Mouse (Mus musculus): ENCODE measurements around the gene Metap1. TPM values are rescaled to one million over a fixed set of nuclear protein-coding genes. Genes with fewer than 3 reads are reported as not detected.
A peak's percentile ranks its signal among the peaks of the same experiment; 100 is the strongest.

Gene Metap1
- total and polyA plus RNA-seq, 3 experiments: 57.4 to 96.3 (median 71.0) TPM

- H3K27ac ChIP-seq (ENCODE audit: control insufficient read depth, low read depth, low read length): no peak overlapping the region
- H3K36me3 ChIP-seq (ENCODE audit: control insufficient read depth in 1 of 2, insufficient read depth in 2 of 2, low read length in 2 of 2): peaks cover 0 to 42% of the 10 kb centered on the region in 2 experiments; a peak in 2 of 4 replicates
- H3K4me3 ChIP-seq (ENCODE audit: control insufficient read depth in 1 of 2, insufficient read depth in 1 of 2, low read depth in 2 of 2, low read length in 2 of 2): no peak overlapping the region
- no peaks in the 10 kb centered on the region for H3K4me1 ChIP-seq (ENCODE audit: control insufficient read depth in 1 of 2, insufficient read depth in 2 of 2, low read length in 2 of 2)
- no peak for DNase-seq (ENCODE audit: low read depth, low spot score)
- TF ChIP-seq GATA1 (IDR thresholded peaks at IDR 0.05; ENCODE audit: low read depth, low read length): no peak
- no peak for TF ChIP-seq USF2 (IDR thresholded peaks at IDR 0.05; ENCODE audit: borderline replicate concordance in 1 of 2, insufficient read depth in 1 of 2, low read depth in 1 of 2, low read length in 2 of 2)
- no peak for TF ChIP-seq HCFC1 (IDR thresholded peaks at IDR 0.05; ENCODE audit: low read depth, low read length)
- TF ChIP-seq USF1 (IDR thresholded peaks at IDR 0.05; ENCODE audit: low read depth, low read length): no peak
- no peaks in the 10 kb centered on the region for H3K9me3 ChIP-seq (replicated peaks; ENCODE audit: insufficient read depth, low read length)
- no peaks in the 10 kb centered on the region for H3K27me3 ChIP-seq (ENCODE audit: control insufficient read depth in 1 of 2, insufficient read depth in 2 of 2, low read length in 2 of 2)
- no peak overlapping the region for H3K9ac ChIP-seq (ENCODE audit: control insufficient read depth, low read depth, low read length, poor library complexity, severe bottlenecking)
- H3K79me2 ChIP-seq (ENCODE audit: control insufficient read depth, insufficient read depth, low read length, poor library complexity): no peaks in the 10 kb centered on the region
Measured at GRCm38 (mm10) chr3:138461832-138462231, 27.5 kb downstream of the Metap1 start.

- no peaks in the 10 kb centered on the region for H3K27me3 ChIP-seq (ENCODE audit: control insufficient read depth in 1 of 2, insufficient read depth in 2 of 2, low read length in 2 of 2)
- H3K36me3 ChIP-seq (ENCODE audit: control insufficient read depth in 1 of 2, insufficient read depth in 2 of 2, low read length in 2 of 2): peaks cover 0 to 40% of the 10 kb centered on the region in 2 experiments; a peak in 2 of 4 replicates
- no peak overlapping the region for H3K9ac ChIP-seq (ENCODE audit: control insufficient read depth, low read depth, low read length, poor library complexity, severe bottlenecking)
- H3K4me3 ChIP-seq (ENCODE audit: control insufficient read depth in 1 of 2, insufficient read depth in 1 of 2, low read depth in 2 of 2, low read length in 2 of 2): no peak overlapping the region
- no peak overlapping the region for H3K27ac ChIP-seq (ENCODE audit: control insufficient read depth, low read depth, low read length)
- no peaks in the 10 kb centered on the region for H3K9me3 ChIP-seq (replicated peaks; ENCODE audit: insufficient read depth, low read length)
- no peak for DNase-seq (ENCODE audit: low read depth, low spot score)
- no peaks in the 10 kb centered on the region for H3K79me2 ChIP-seq (ENCODE audit: control insufficient read depth, insufficient read depth, low read length, poor library complexity)
- no peaks in the 10 kb centered on the region for H3K4me1 ChIP-seq (ENCODE audit: control insufficient read depth in 1 of 2, insufficient read depth in 2 of 2, low read length in 2 of 2)
- peak; percentile 1 for TF ChIP-seq RAD21 (IDR thresholded peaks at IDR 0.05; ENCODE audit: low read depth, low read length)
- no peak for TF ChIP-seq POLR2AphosphoS5 (IDR thresholded peaks at IDR 0.05; ENCODE audit: borderline replicate concordance, low read depth, low read length)
- TF ChIP-seq ELF1 (IDR thresholded peaks at IDR 0.05; ENCODE audit: low read depth, low read length): no peak
- no peak for TF ChIP-seq NELFE (IDR thresholded peaks at IDR 0.05; ENCODE audit: low read depth, low read length)
- no peak for TF ChIP-seq SMC3 (IDR thresholded peaks at IDR 0.05; ENCODE audit: low read depth, low read length)
- no peak for TF ChIP-seq MYC (IDR thresholded peaks at IDR 0.05; ENCODE audit: low read depth, low read length)
- TF ChIP-seq CTCF (IDR thresholded peaks at IDR 0.05 in 2 of 3, conservative IDR thresholded peaks at IDR 0.05 in 1 of 3; ENCODE audit: control insufficient read depth in 1 of 3, insufficient read depth in 1 of 3, low read depth in 2 of 3, low read length in 3 of 3, poor library complexity in 1 of 3, severe bottlenecking in 1 of 3): peak in 2 of 3 experiments; percentile 8 to 13; a peak in 1 of 6 replicates
- TF ChIP-seq SIN3A (IDR thresholded peaks at IDR 0.05; ENCODE audit: low read length): no peak
- TF ChIP-seq E2F4 (IDR thresholded peaks at IDR 0.05; ENCODE audit: borderline replicate concordance, low read depth, low read length): no peak
- no peak for TF ChIP-seq JUND (IDR thresholded peaks at IDR 0.05; ENCODE audit: low read depth, low read length)
Measured at GRCm38 (mm10) chr3:138460260-138460659, 29.1 kb downstream of the Metap1 start.

- H3K4me1 ChIP-seq (ENCODE audit: control insufficient read depth in 1 of 2, insufficient read depth in 2 of 2, low read length in 2 of 2): no peaks in the 10 kb centered on the region
- DNase-seq (ENCODE audit: low read depth, low spot score): no peak
- H3K36me3 ChIP-seq (ENCODE audit: control insufficient read depth in 1 of 2, insufficient read depth in 2 of 2, low read length in 2 of 2): peaks cover 0 to 37% of the 10 kb centered on the region in 2 experiments; a peak in 2 of 4 replicates
- no peak for TF ChIP-seq POLR2A (IDR thresholded peaks at IDR 0.05; ENCODE audit: control insufficient read depth in 1 of 2, insufficient read depth in 1 of 2, low read depth in 1 of 2, low read length in 2 of 2, poor library complexity in 1 of 2)
- no peak for TF ChIP-seq TBP (IDR thresholded peaks at IDR 0.05; ENCODE audit: low read depth, low read length)
- TF ChIP-seq MXI1 (IDR thresholded peaks at IDR 0.05; ENCODE audit: low read depth, low read length): no peak
- TF ChIP-seq MYC (IDR thresholded peaks at IDR 0.05; ENCODE audit: low read depth, low read length): no peak
- no peak for TF ChIP-seq TCF12 (IDR thresholded peaks at IDR 0.05; ENCODE audit: low read depth, low read length)
- TF ChIP-seq ZKSCAN1 (IDR thresholded peaks at IDR 0.05; ENCODE audit: low read depth, low read length): no peak
- TF ChIP-seq E2F4 (IDR thresholded peaks at IDR 0.05; ENCODE audit: borderline replicate concordance, low read depth, low read length): no peak
- H3K27me3 ChIP-seq (ENCODE audit: control insufficient read depth in 1 of 2, insufficient read depth in 2 of 2, low read length in 2 of 2): no peaks in the 10 kb centered on the region
- H3K4me3 ChIP-seq (ENCODE audit: control insufficient read depth in 1 of 2, insufficient read depth in 1 of 2, low read depth in 2 of 2, low read length in 2 of 2): no peak overlapping the region
- no peak overlapping the region for H3K9ac ChIP-seq (ENCODE audit: control insufficient read depth, low read depth, low read length, poor library complexity, severe bottlenecking)
- H3K27ac ChIP-seq (ENCODE audit: control insufficient read depth, low read depth, low read length): no peak overlapping the region
- H3K9me3 ChIP-seq (replicated peaks; ENCODE audit: insufficient read depth, low read length): no peaks in the 10 kb centered on the region
- H3K79me2 ChIP-seq (ENCODE audit: control insufficient read depth, insufficient read depth, low read length, poor library complexity): no peaks in the 10 kb centered on the region
Measured at GRCm38 (mm10) chr3:138458441-138458840, 30.9 kb downstream of the Metap1 start.

Data from MEL (cell line).